ENCODE assay signal across 32 mouse cellular contexts in genomic region chr5:149587327-149587895, GRCm38 (mm10). TPM values are rescaled to one million over a fixed set of nuclear protein-coding genes. Genes with fewer than 3 reads are reported as not detected.
A peak's percentile ranks its signal among the peaks of the same experiment; 100 is the strongest.
DNase-seq lines count a peak whose midpoint lies in the region; ATAC-seq and TF ChIP-seq lines count a peak whose summit lies in the region.
"Had no signal": no experiment of that assay in that cellular context is flagged by ENCODE, and none has a peak within 500 bp of the region (broad histone marks: within the 10 kb centered on the region; RNA-seq: fewer than 3 reads in every experiment).

No protein-coding gene starts in this region.

- H3K27me3 ChIP-seq in forebrain, embryonic 16.5 days (replicated peaks; ENCODE audit: control insufficient read depth, insufficient read depth, low read length) = no peaks in the 10 kb centered on the region
- H3K27me3 ChIP-seq: forebrain, embryonic 13.5 days; hindbrain, embryonic 12.5 days; lung, embryonic 15.5 days; neural tube, embryonic 12.5 days had no signal

- no peaks in the 10 kb centered on the region for H3K36me3 ChIP-seq in ES-E14 (ENCODE audit: control insufficient read depth, insufficient read depth, low read length, poor library complexity, severe bottlenecking)
- H3K36me3 ChIP-seq in forebrain, embryonic 16.5 days (ENCODE audit: control insufficient read depth, insufficient read depth) = no peaks in the 10 kb centered on the region
- H3K36me3 ChIP-seq: hindbrain, embryonic 12.5 days; lung, embryonic 15.5 days; neural tube, embryonic 12.5 days had no signal

- ATAC-seq in CD4-positive, CD25-positive, alpha-beta regulatory T cell, adult 4 months = peak; percentile 71
- ATAC-seq in activated CD4-positive, CD25-positive, alpha-beta regulatory T cell, adult 4 months = peak; percentile 28
- ATAC-seq in megakaryocyte, adult 5-6 weeks (ENCODE audit: poor library complexity, severe bottlenecking) = peak; percentile 26; the same call in 1 of the 2 replicates
- ATAC-seq in forebrain, embryonic 16.5 days = no peak
- ATAC-seq: forebrain, embryonic 13.5 days; midbrain, embryonic 16.5 days had no signal

- H3K4me2 ChIP-seq in forebrain, embryonic 16.5 days (ENCODE audit: low read length) = no peak overlapping the region
- H3K4me2 ChIP-seq: forebrain, embryonic 13.5 days; heart, embryonic 11.5 days; hindbrain, embryonic 12.5 days; lung, embryonic 15.5 days; neural tube, embryonic 12.5 days had no signal

- H3K4me3 ChIP-seq in ES-E14 (ENCODE audit: insufficient read depth in 1 of 2, low read depth in 1 of 2, low read length in 2 of 2, poor library complexity in 1 of 2, severe bottlenecking in 1 of 2) = peak overlapping the region in 1 of 2 experiments; percentile 40; a peak in 1 of 4 replicates
- H3K4me3 ChIP-seq in forebrain, embryonic 16.5 days (replicated peaks; ENCODE audit: low read length) = no peak overlapping the region
- H3K4me3 ChIP-seq: forebrain, embryonic 13.5 days; hindbrain, embryonic 12.5 days; lung, embryonic 15.5 days; myocyte; neural tube, embryonic 12.5 days had no signal

- H3K27ac ChIP-seq in ES-E14 (ENCODE audit: insufficient read depth, low read depth, low read length, poor library complexity, severe bottlenecking) = no peak overlapping the region
- no peak overlapping the region for H3K27ac ChIP-seq in forebrain, embryonic 16.5 days (ENCODE audit: low read length)
- H3K27ac ChIP-seq: forebrain, embryonic 13.5 days; hindbrain, embryonic 12.5 days; kidney, postnatal 0 days; lung, embryonic 15.5 days; neural tube, embryonic 12.5 days; stomach, postnatal 0 days had no signal

- 91% methylated on average over 11 of the region's 11 CpGs for WGBS in forebrain, embryonic 16.5 days

- peak; percentile 26 for DNase-seq in ES-E14 (ENCODE audit: low read depth, low spot score)
- DNase-seq in kidney, adult 18-20 months = no peak
- DNase-seq in layer of hippocampus, postnatal 25 days (ENCODE audit: extremely low spot score in 1 of 2, low spot score in 1 of 2) = no peak
- DNase-seq: adrenal gland, postnatal 10 days; B cell, adult 2 months; cerebellum, adult 8-10 months; cerebellum, postnatal 25 days; gastrocnemius, postnatal 14 days; heart, adult 11 months; heart, postnatal 36 days; lung, postnatal 36 days; right cerebral cortex, adult 18-20 months; thymus, adult 18-20 months; thymus, postnatal 25 days had no signal

- H3K4me1 ChIP-seq in ES-E14 (ENCODE audit: control insufficient read depth in 2 of 2, insufficient read depth in 2 of 2, low read length in 2 of 2, poor library complexity in 1 of 2) = peaks cover 0 to 21% of the 10 kb centered on the region in 2 experiments; a peak in 3 of 4 replicates
- H3K4me1 ChIP-seq in forebrain, embryonic 16.5 days (replicated peaks; ENCODE audit: control insufficient read depth, insufficient read depth, low read length) = peaks cover 10% of the 10 kb centered on the region; the same call in 1 of the 2 replicates
- H3K4me1 ChIP-seq: forebrain, embryonic 13.5 days; neural tube, embryonic 12.5 days had no signal

- H3K9ac ChIP-seq in ES-E14 (ENCODE audit: insufficient read depth, low read depth, low read length, poor library complexity, severe bottlenecking) = no peak overlapping the region
- no peak overlapping the region for H3K9ac ChIP-seq in forebrain, embryonic 16.5 days (replicated peaks; ENCODE audit: low read depth, low read length)
- H3K9ac ChIP-seq: forebrain, embryonic 13.5 days; hindbrain, embryonic 12.5 days; lung, embryonic 15.5 days; neural tube, embryonic 12.5 days had no signal

- in situ Hi-C loops in ES-E14 (cut with MboI; ENCODE audit: low sequenced_read_pairs in 2 of 2, unreplicated experiment in 2 of 2) = no loop called here

- H3K9me3 ChIP-seq in ES-E14 (ENCODE audit: control insufficient read depth, insufficient read depth, low read depth, low read length) = no peaks in the 10 kb centered on the region
- no peaks in the 10 kb centered on the region for H3K9me3 ChIP-seq in forebrain, embryonic 16.5 days (ENCODE audit: control insufficient read depth, low read length)
- H3K9me3 ChIP-seq: forebrain, embryonic 13.5 days; hindbrain, embryonic 12.5 days; lung, embryonic 15.5 days; neural tube, embryonic 12.5 days had no signal

TF ChIP-seq in ES-E14, 5 proteins besides CTCF, POLR2A, EP300 and RAD21:
- TF ChIP-seq CHD2 (IDR thresholded peaks at IDR 0.05; ENCODE audit: low read depth, low read length) (peak; percentile 66; the same call in 1 of the 2 replicates), ZC3H11A (IDR thresholded peaks at IDR 0.05; ENCODE audit: borderline replicate concordance, low read depth, low read length) (no peak)

RNA-seq across cellular contexts. Expression of gene Hsph1, which starts 48.8 kb away (rescaled TPM):
- polyA plus RNA-seq in CD4-positive, CD25-positive, alpha-beta regulatory T cell, adult 4 months (2017; shearing (Covaris generic)) = 10 to 100 TPM; 20.7 to 35.2 TPM
- total RNA-seq in ES-E14 (2012; rRNA removed) = 80.4 and 98.3 TPM in 2 replicates
- polyA plus RNA-seq in activated CD4-positive, CD25-positive, alpha-beta regulatory T cell, adult 4 months (2017; shearing (Covaris generic)) = 10 to 100 TPM; 25.6 to 27.9 TPM
- 22.9 and 29.5 TPM in 2 replicates for total RNA-seq in megakaryocyte, adult 5-6 weeks (2015)
- total RNA-seq in megakaryocyte, adult 5-6 weeks (2017) = 14.5 and 16.7 TPM in 2 replicates
- polyA plus RNA-seq in forebrain, embryonic 16.5 days (2015; fragmentation: Nextera tagmentation; extraction: Ambion mirVana) = 117 and 122 TPM in 2 replicates
- 100 to 1,000 TPM; 326 to 347 TPM for total RNA-seq in layer of hippocampus, postnatal 25 days (2021)

RNA-seq across cellular contexts. Expression of gene Wdr95, which starts 58.9 kb away (rescaled TPM):
- not detected for polyA plus RNA-seq in CD4-positive, CD25-positive, alpha-beta regulatory T cell, adult 4 months (2017; shearing (Covaris generic))
- 1.1 and 1.5 TPM in 2 replicates for total RNA-seq in ES-E14 (2012; rRNA removed)
- polyA plus RNA-seq in activated CD4-positive, CD25-positive, alpha-beta regulatory T cell, adult 4 months (2017; shearing (Covaris generic)) = not detected
- total RNA-seq in megakaryocyte, adult 5-6 weeks (2015) = 0.40 and 1.2 TPM in 2 replicates
- 0.15 and 0.65 TPM in 2 replicates for total RNA-seq in megakaryocyte, adult 5-6 weeks (2017)
- 0.14 and 0.19 TPM in 2 replicates for polyA plus RNA-seq in forebrain, embryonic 16.5 days (2015; fragmentation: Nextera tagmentation; extraction: Ambion mirVana)
- 1 to 10 TPM in 1 of 2 experiments, under 1 TPM in 1; 0.87 to 1.7 TPM for total RNA-seq in layer of hippocampus, postnatal 25 days (2021)
- total RNA-seq: gastrocnemius, postnatal 14 days; heart, postnatal 36 days; liver, adult 2 months had no signal
- polyA plus RNA-seq: embryonic facial prominence, embryonic 11.5 days; hindbrain, embryonic 12.5 days; large intestine, adult 2 months; limb, embryonic 11.5 days; liver, adult 2 months; liver, embryonic 16.5 days; stomach, postnatal 0 days had no signal
